ENCODE assay signal across 9 mouse cellular contexts in genomic region chr7:3423430-3423829, GRCm38 (mm10). TPM values are rescaled to one million over a fixed set of nuclear protein-coding genes. Genes with fewer than 3 reads are reported as not detected.
DNase-seq lines count a peak whose midpoint lies in the region; ATAC-seq and TF ChIP-seq lines count a peak whose summit lies in the region.
"Had no signal": no experiment of that assay in that cellular context is flagged by ENCODE, and none has a peak within 500 bp of the region (broad histone marks: within the 10 kb centered on the region; RNA-seq: fewer than 3 reads in every experiment).

No protein-coding gene starts in this region.

- under 1% methylated on average over 30 of the region's 30 CpGs for WGBS in lung, embryonic 14.5 days
- 1% methylated on average over 30 of the region's 30 CpGs for WGBS in forebrain, embryonic 11.5 days
- WGBS in hindbrain, embryonic 15.5 days, result 1% methylated on average over 30 of the region's 30 CpGs
- WGBS in olfactory bulb, adult 2 months, result under 1% methylated on average over 30 of the region's 30 CpGs
- under 1% methylated on average over 30 of the region's 30 CpGs for WGBS in cerebellum, adult 2 months

- 0 out of 2 replicates have a peak overlapping the region, but pooled peaks have one; percentile 9 for H3K9ac ChIP-seq in lung, embryonic 14.5 days
- peak overlapping the region; percentile 43 for H3K9ac ChIP-seq in forebrain, embryonic 11.5 days (ENCODE audit: low read length)
- H3K9ac ChIP-seq in hindbrain, embryonic 15.5 days, result no peak overlapping the region
- H3K9ac ChIP-seq: liver, embryonic 13.5 days had no signal

- peak; percentile 28 for ATAC-seq in lung, embryonic 14.5 days (ENCODE audit: insufficient read depth)
- peak; percentile 47 for ATAC-seq in forebrain, embryonic 11.5 days (replicated peaks; ENCODE audit: low FRiP score)
- ATAC-seq in hindbrain, embryonic 15.5 days (ENCODE audit: low FRiP score, low read depth), result peak; percentile 65; the same call in 1 of the 2 replicates

- no peak for TF ChIP-seq CTCF in lung, embryonic 14.5 days (IDR thresholded peaks at IDR 0.05; ENCODE audit: low read depth)
- no peak for TF ChIP-seq CTCF in olfactory bulb, adult 2 months (IDR thresholded peaks at IDR 0.05; ENCODE audit: insufficient read depth, low read depth, low read length)
- no peak for TF ChIP-seq CTCF in cerebellum, adult 2 months (IDR thresholded peaks at IDR 0.05; ENCODE audit: borderline replicate concordance, insufficient read depth, low read depth, low read length)

- H3K4me1 ChIP-seq in lung, embryonic 14.5 days (ENCODE audit: insufficient read depth), result no peaks in the 10 kb centered on the region
- H3K4me1 ChIP-seq in forebrain, embryonic 11.5 days (replicated peaks; ENCODE audit: control insufficient read depth, insufficient read depth, low read length), result peaks cover 8% of the 10 kb centered on the region; the same call in 1 of the 2 replicates
- peaks cover 7% of the 10 kb centered on the region for H3K4me1 ChIP-seq in hindbrain, embryonic 15.5 days (replicated peaks)
- peaks cover 25% of the 10 kb centered on the region for H3K4me1 ChIP-seq in olfactory bulb, adult 2 months (ENCODE audit: control insufficient read depth, insufficient read depth, low read length)
- H3K4me1 ChIP-seq in cerebellum, adult 2 months (ENCODE audit: control insufficient read depth, insufficient read depth, low read length), result no peaks in the 10 kb centered on the region
- H3K4me1 ChIP-seq: liver, embryonic 13.5 days had no signal

- H3K27me3 ChIP-seq in lung, embryonic 14.5 days (ENCODE audit: insufficient read depth, low read length), result peaks cover 51% of the 10 kb centered on the region
- peaks cover 14% of the 10 kb centered on the region for H3K27me3 ChIP-seq in forebrain, embryonic 11.5 days (ENCODE audit: control insufficient read depth, insufficient read depth, low read length)
- H3K27me3 ChIP-seq in hindbrain, embryonic 15.5 days, result peaks cover 49% of the 10 kb centered on the region
- H3K27me3 ChIP-seq in cerebellum, adult 2 months (ENCODE audit: control insufficient read depth, insufficient read depth, low read length), result no peaks in the 10 kb centered on the region; the same call in 1 of the 2 replicates

- H3K4me3 ChIP-seq in lung, embryonic 14.5 days (ENCODE audit: low read depth, low read length), result peak overlapping the region; percentile 12; the same call in 1 of the 2 replicates
- H3K4me3 ChIP-seq in forebrain, embryonic 11.5 days (ENCODE audit: low read depth, low read length), result peak overlapping the region; percentile 27
- peak overlapping the region; percentile 24 for H3K4me3 ChIP-seq in hindbrain, embryonic 15.5 days
- peak overlapping the region; percentile 23; the same call in 1 of the 2 replicates for H3K4me3 ChIP-seq in olfactory bulb, adult 2 months (ENCODE audit: insufficient read depth, low read depth, low read length)
- no peak overlapping the region for H3K4me3 ChIP-seq in cerebellum, adult 2 months (replicated peaks; ENCODE audit: insufficient read depth, low read depth, low read length)
- H3K4me3 ChIP-seq: liver, embryonic 13.5 days had no signal

- peak overlapping the region; percentile 49 for H3K4me2 ChIP-seq in lung, embryonic 14.5 days
- H3K4me2 ChIP-seq in forebrain, embryonic 11.5 days (ENCODE audit: low read depth, low read length, severe bottlenecking), result peak overlapping the region; percentile 65
- H3K4me2 ChIP-seq in hindbrain, embryonic 15.5 days, result peak overlapping the region; percentile 52
- H3K4me2 ChIP-seq: liver, embryonic 13.5 days had no signal

- H3K36me3 ChIP-seq in lung, embryonic 14.5 days (ENCODE audit: insufficient read depth), result no peaks in the 10 kb centered on the region
- no peaks in the 10 kb centered on the region for H3K36me3 ChIP-seq in forebrain, embryonic 11.5 days (ENCODE audit: control insufficient read depth, insufficient read depth, low read length)
- no peaks in the 10 kb centered on the region for H3K36me3 ChIP-seq in hindbrain, embryonic 15.5 days
- H3K36me3 ChIP-seq: liver, embryonic 13.5 days had no signal

- H3K9me3 ChIP-seq in lung, embryonic 14.5 days (ENCODE audit: low read depth, low read length), result no peaks in the 10 kb centered on the region
- no peaks in the 10 kb centered on the region for H3K9me3 ChIP-seq in forebrain, embryonic 11.5 days (ENCODE audit: control insufficient read depth, low read length)
- no peaks in the 10 kb centered on the region for H3K9me3 ChIP-seq in hindbrain, embryonic 15.5 days
- H3K9me3 ChIP-seq: liver, embryonic 13.5 days had no signal

- TF ChIP-seq POLR2A in olfactory bulb, adult 2 months (IDR thresholded peaks at IDR 0.05; ENCODE audit: insufficient read depth, low read depth, low read length), result no peak
- TF ChIP-seq POLR2A in cerebellum, adult 2 months (IDR thresholded peaks at IDR 0.05; ENCODE audit: borderline replicate concordance, insufficient read depth, low read length), result no peak

- no peak for DNase-seq in lung, embryonic 14.5 days
- DNase-seq in lung, postnatal 36 days, result no peak
- no peak for DNase-seq in forebrain, embryonic 11.5 days (ENCODE audit: low spot score)
- no peak for DNase-seq in urinary bladder, postnatal 10 days (ENCODE audit: low spot score)
- DNase-seq in urinary bladder, postnatal 36 days (ENCODE audit: low spot score in 2 of 2), result no peak
- DNase-seq in cerebellum, adult 2 months, result no peak
- DNase-seq: liver, embryonic 13.5 days had no signal

- H3K27ac ChIP-seq in lung, embryonic 14.5 days (ENCODE audit: low read depth), result no peak overlapping the region
- H3K27ac ChIP-seq in forebrain, embryonic 11.5 days (ENCODE audit: low read depth, low read length), result no peak overlapping the region
- H3K27ac ChIP-seq in hindbrain, embryonic 15.5 days (replicated peaks), result no peak overlapping the region
- H3K27ac ChIP-seq in olfactory bulb, adult 2 months (ENCODE audit: insufficient read depth, low read depth, low read length), result no peak overlapping the region
- no peak overlapping the region for H3K27ac ChIP-seq in cerebellum, adult 2 months (ENCODE audit: insufficient read depth, low read length)
- H3K27ac ChIP-seq: liver, embryonic 13.5 days had no signal

RNA-seq across cellular contexts. Expression of gene Cacng6, which starts 0.6 kb away (rescaled TPM):
- not detected in 2 replicates for polyA plus RNA-seq in lung, embryonic 14.5 days (2014; fragmentation: Nextera tagmentation; extraction: Ambion mirVana)
- polyA plus RNA-seq in forebrain, embryonic 11.5 days (2014; fragmentation: Nextera tagmentation; extraction: Ambion mirVana), result 0.40 and 0.44 TPM in 2 replicates
- 0.18 TPM in 1 of 2 replicates, not detected in the other for polyA plus RNA-seq in hindbrain, embryonic 15.5 days (2015; fragmentation: Nextera tagmentation; extraction: Ambion mirVana)
- not detected in 2 replicates for polyA plus RNA-seq in olfactory bulb, adult 2 months (2012; ENCODE audit: insufficient read depth, insufficient read length, low replicate concordance, missing spikeins)
- 0.05 and 0.13 TPM in 2 replicates for polyA plus RNA-seq in cerebellum, adult 2 months (2012; rRNA removed)

RNA-seq across cellular contexts. Expression of gene Cacng8, which starts 32.9 kb away (rescaled TPM):
- polyA plus RNA-seq in lung, embryonic 14.5 days (2014; fragmentation: Nextera tagmentation; extraction: Ambion mirVana), result 2.9 and 4.8 TPM in 2 replicates
- 7.9 and 9.3 TPM in 2 replicates for polyA plus RNA-seq in forebrain, embryonic 11.5 days (2014; fragmentation: Nextera tagmentation; extraction: Ambion mirVana)
- 11.5 and 14.6 TPM in 2 replicates for polyA plus RNA-seq in hindbrain, embryonic 15.5 days (2015; fragmentation: Nextera tagmentation; extraction: Ambion mirVana)
- polyA plus RNA-seq in olfactory bulb, adult 2 months (2012; ENCODE audit: insufficient read depth, insufficient read length, low replicate concordance, missing spikeins), result not detected in 2 replicates
- 16.6 and 20.6 TPM in 2 replicates for polyA plus RNA-seq in cerebellum, adult 2 months (2012; rRNA removed)
